Comparison of ENCODE assay signal across 8 mouse cellular contexts in the genomic region with DNA sequence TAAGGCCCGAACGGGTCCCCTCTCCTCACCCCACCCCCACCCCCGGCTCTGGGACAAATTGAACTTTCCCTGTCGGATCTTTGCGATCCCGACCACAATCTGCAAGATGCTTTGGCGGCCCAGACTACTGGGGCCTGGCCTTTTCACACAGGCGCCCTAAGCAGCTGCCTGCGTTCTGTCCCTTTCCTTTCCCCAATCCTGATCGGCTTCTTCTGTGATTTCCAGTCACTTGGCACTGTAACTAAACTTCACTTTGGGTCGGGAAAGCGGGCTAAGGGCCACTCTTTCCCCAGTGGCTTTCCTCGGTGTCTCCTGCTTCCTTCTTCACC. TPM values are rescaled to one million over a fixed set of nuclear protein-coding genes. Genes with fewer than 3 reads are reported as not detected.
DNase-seq lines count a peak whose midpoint lies in the region; ATAC-seq and TF ChIP-seq lines count a peak whose summit lies in the region.

No protein-coding gene starts in this region.

- TF ChIP-seq CTCF in E14TG2a.4 (conservative IDR thresholded peaks at IDR 0.05; ENCODE audit: low read length), result no peak

- H3K27me3 ChIP-seq in heart, embryonic 11.5 days (ENCODE audit: control insufficient read depth, insufficient read depth, low read length), result no peaks in the 10 kb centered on the region
- no peaks in the 10 kb centered on the region for H3K27me3 ChIP-seq in E14TG2a.4 (ENCODE audit: insufficient read depth, low read length)
- no peaks in the 10 kb centered on the region for H3K27me3 ChIP-seq in forebrain, embryonic 16.5 days (replicated peaks; ENCODE audit: control insufficient read depth, insufficient read depth, low read length)
- H3K27me3 ChIP-seq in liver, embryonic 15.5 days, result no peaks in the 10 kb centered on the region

- no peak for DNase-seq in heart, adult 11 months
- no peak for DNase-seq in cerebellum, adult 18-20 months
- no peak for DNase-seq in gastrocnemius, postnatal 4 days (ENCODE audit: low spot score in 2 of 2)
- DNase-seq in MN1 (ENCODE audit: low spot score), result no peak

- H3K9me3 ChIP-seq in heart, embryonic 11.5 days (replicated peaks; ENCODE audit: control insufficient read depth, low read length), result no peaks in the 10 kb centered on the region
- no peaks in the 10 kb centered on the region for H3K9me3 ChIP-seq in E14TG2a.4 (ENCODE audit: low read length)
- no peaks in the 10 kb centered on the region for H3K9me3 ChIP-seq in forebrain, embryonic 16.5 days (ENCODE audit: control insufficient read depth, low read length)
- no peaks in the 10 kb centered on the region for H3K9me3 ChIP-seq in liver, embryonic 15.5 days (replicated peaks)

- H3K27ac ChIP-seq in heart, embryonic 11.5 days (ENCODE audit: low read depth, low read length), result peak overlapping the region; percentile 97
- H3K27ac ChIP-seq in forebrain, embryonic 16.5 days (ENCODE audit: low read length), result peak overlapping the region; percentile 73
- H3K27ac ChIP-seq in liver, embryonic 15.5 days (replicated peaks), result peak overlapping the region; percentile 96

- WGBS in heart, embryonic 11.5 days (ENCODE audit: insufficient replicate concordance), result 2% methylated on average over 13 of the region's 13 CpGs
- 2% methylated on average over 13 of the region's 13 CpGs for WGBS in forebrain, embryonic 16.5 days
- 1% methylated on average over 13 of the region's 13 CpGs for WGBS in liver, embryonic 15.5 days (ENCODE audit: insufficient replicate concordance)

- H3K36me3 ChIP-seq in heart, embryonic 11.5 days (ENCODE audit: control insufficient read depth, insufficient read depth, low read length), result peaks cover 11% of the 10 kb centered on the region
- H3K36me3 ChIP-seq in E14TG2a.4 (ENCODE audit: insufficient read depth, low read length), result peaks cover 28% of the 10 kb centered on the region
- no peaks in the 10 kb centered on the region for H3K36me3 ChIP-seq in forebrain, embryonic 16.5 days (ENCODE audit: control insufficient read depth, insufficient read depth)
- peaks cover 41% of the 10 kb centered on the region for H3K36me3 ChIP-seq in liver, embryonic 15.5 days (replicated peaks)

- peaks cover 38% of the 10 kb centered on the region for H3K4me1 ChIP-seq in heart, embryonic 11.5 days (ENCODE audit: control insufficient read depth, insufficient read depth, low read length)
- peaks cover 75% of the 10 kb centered on the region for H3K4me1 ChIP-seq in E14TG2a.4 (replicated peaks; ENCODE audit: low read depth, low read length)
- H3K4me1 ChIP-seq in forebrain, embryonic 16.5 days (replicated peaks; ENCODE audit: control insufficient read depth, insufficient read depth, low read length), result peaks cover 36% of the 10 kb centered on the region
- H3K4me1 ChIP-seq in liver, embryonic 15.5 days (replicated peaks), result peaks cover 79% of the 10 kb centered on the region

- ATAC-seq in heart, embryonic 11.5 days (replicated peaks; ENCODE audit: insufficient number of reproducible peaks, low FRiP score, low TSS enrichment), result no peak
- ATAC-seq in forebrain, embryonic 16.5 days, result no peak; the same call in 1 of the 2 replicates
- ATAC-seq in liver, embryonic 15.5 days (ENCODE audit: insufficient read depth), result peak; percentile 0; the same call in 1 of the 2 replicates

- peak overlapping the region; percentile 96 for H3K4me2 ChIP-seq in heart, embryonic 11.5 days
- peak overlapping the region; percentile 99 for H3K4me2 ChIP-seq in forebrain, embryonic 16.5 days (ENCODE audit: low read length)
- H3K4me2 ChIP-seq in liver, embryonic 15.5 days, result peak overlapping the region; percentile 83

- H3K4me3 ChIP-seq in heart, embryonic 11.5 days (ENCODE audit: low read depth, low read length), result peak overlapping the region; percentile 93
- H3K4me3 ChIP-seq in E14TG2a.4 (replicated peaks; ENCODE audit: low read length), result peak overlapping the region; percentile 92
- H3K4me3 ChIP-seq in forebrain, embryonic 16.5 days (replicated peaks; ENCODE audit: low read length), result peak overlapping the region; percentile 83
- peak overlapping the region; percentile 90 for H3K4me3 ChIP-seq in liver, embryonic 15.5 days (replicated peaks)

- H3K9ac ChIP-seq in heart, embryonic 11.5 days (ENCODE audit: low read depth, low read length), result peak overlapping the region; percentile 97
- peak overlapping the region; percentile 74 for H3K9ac ChIP-seq in forebrain, embryonic 16.5 days (replicated peaks; ENCODE audit: low read depth, low read length)
- H3K9ac ChIP-seq in liver, embryonic 15.5 days, result peak overlapping the region; percentile 95

RNA-seq across cellular contexts. Expression of gene Bysl, which starts 17.5 kb away (rescaled TPM):
- polyA plus RNA-seq in heart, embryonic 11.5 days (2014; fragmentation: Nextera tagmentation; extraction: Ambion mirVana), result 26.8 TPM in 2 replicates
- polyA plus RNA-seq in forebrain, embryonic 16.5 days (2015; fragmentation: Nextera tagmentation; extraction: Ambion mirVana), result 32.9 and 36.1 TPM in 2 replicates
- 16.5 and 18.0 TPM in 2 replicates for polyA plus RNA-seq in liver, embryonic 15.5 days (2015; fragmentation: Nextera tagmentation; extraction: Ambion mirVana)
- 10 to 100 TPM; 15.3 to 15.7 TPM for total RNA-seq in gastrocnemius, postnatal 4 days (2021)

RNA-seq across cellular contexts. Expression of gene Med20, which starts 17.6 kb away (rescaled TPM):
- 30.3 and 36.4 TPM in 2 replicates for polyA plus RNA-seq in heart, embryonic 11.5 days (2014; fragmentation: Nextera tagmentation; extraction: Ambion mirVana)
- 51.6 and 51.8 TPM in 2 replicates for polyA plus RNA-seq in forebrain, embryonic 16.5 days (2015; fragmentation: Nextera tagmentation; extraction: Ambion mirVana)
- polyA plus RNA-seq in liver, embryonic 15.5 days (2015; fragmentation: Nextera tagmentation; extraction: Ambion mirVana), result 21.6 and 26.0 TPM in 2 replicates
- total RNA-seq in gastrocnemius, postnatal 4 days (2021), result 10 to 100 TPM; 21.7 to 26.1 TPM

RNA-seq across cellular contexts. Expression of gene Gm20517, which starts 17.6 kb away (rescaled TPM):
- 1.6 and 1.8 TPM in 2 replicates for polyA plus RNA-seq in heart, embryonic 11.5 days (2014; fragmentation: Nextera tagmentation; extraction: Ambion mirVana)
- 2.3 and 2.9 TPM in 2 replicates for polyA plus RNA-seq in forebrain, embryonic 16.5 days (2015; fragmentation: Nextera tagmentation; extraction: Ambion mirVana)
- 2.1 and 2.4 TPM in 2 replicates for polyA plus RNA-seq in liver, embryonic 15.5 days (2015; fragmentation: Nextera tagmentation; extraction: Ambion mirVana)
- total RNA-seq in gastrocnemius, postnatal 4 days (2021), result 1 to 10 TPM; 2.6 to 4.0 TPM

RNA-seq across cellular contexts. Expression of gene Usp49, which starts 36.7 kb away (rescaled TPM):
- polyA plus RNA-seq in heart, embryonic 11.5 days (2014; fragmentation: Nextera tagmentation; extraction: Ambion mirVana), result 2.7 and 3.7 TPM in 2 replicates
- polyA plus RNA-seq in forebrain, embryonic 16.5 days (2015; fragmentation: Nextera tagmentation; extraction: Ambion mirVana), result 8.6 and 9.1 TPM in 2 replicates
- 2.8 and 3.7 TPM in 2 replicates for polyA plus RNA-seq in liver, embryonic 15.5 days (2015; fragmentation: Nextera tagmentation; extraction: Ambion mirVana)
- 1 to 10 TPM; 8.1 to 9.5 TPM for total RNA-seq in gastrocnemius, postnatal 4 days (2021)
